Mouse (Mus musculus): Measurements from ENCODE around the gene Sorl1. TPM values are rescaled to one million over a fixed set of nuclear protein-coding genes. Genes with fewer than 3 reads are reported as not detected.

Gene Sorl1
- polyA plus RNA-seq, 1 experiment: under 0.01 TPM

GRCm38 (mm10) chr9:41915571-41915970 is 208.5 kb downstream of the Sorl1 start:
- H3ac ChIP-seq (ENCODE audit: control insufficient read depth, insufficient read length): no peak overlapping the region
- H3K4me2 ChIP-seq (ENCODE audit: low read depth): no peak overlapping the region
- no peaks in the 10 kb centered on the region for H3K27me3 ChIP-seq (ENCODE audit: control insufficient read depth, insufficient read depth, insufficient read length)
- no peaks in the 10 kb centered on the region for H3K36me3 ChIP-seq (ENCODE audit: control insufficient read depth, insufficient read depth)
- H3K4me3 ChIP-seq: no peak overlapping the region
- TF ChIP-seq REST (IDR thresholded peaks at IDR 0.05; ENCODE audit: insufficient read depth, insufficient read length): no peak
- no peak for TF ChIP-seq MAX (IDR thresholded peaks at IDR 0.05; ENCODE audit: low read depth)
- no peak for TF ChIP-seq MYOD1 (IDR thresholded peaks at IDR 0.05; ENCODE audit: control insufficient read depth in 1 of 3, insufficient read length in 2 of 3, low read depth in 2 of 3)
- no peak for TF ChIP-seq SRF (IDR thresholded peaks at IDR 0.05; ENCODE audit: control insufficient read depth, insufficient read length, low read depth)
- TF ChIP-seq E2F4 (IDR thresholded peaks at IDR 0.05; ENCODE audit: insufficient read depth): no peak
- TF ChIP-seq CEBPB (IDR thresholded peaks at IDR 0.05; ENCODE audit: insufficient read depth, poor library complexity, severe bottlenecking): no peak
- no peak for TF ChIP-seq MYOG (IDR thresholded peaks at IDR 0.05; ENCODE audit: control insufficient read depth in 1 of 3, insufficient read depth in 1 of 3, insufficient read length in 2 of 3, low read depth in 2 of 3)
- no peak for TF ChIP-seq USF1 (IDR thresholded peaks at IDR 0.05; ENCODE audit: low read depth)
- TF ChIP-seq TCF12 (IDR thresholded peaks at IDR 0.05; ENCODE audit: insufficient read depth, poor library complexity, severe bottlenecking): no peak
- TF ChIP-seq TCF3 (IDR thresholded peaks at IDR 0.05; ENCODE audit: insufficient read length, low read depth): no peak
- TF ChIP-seq POLR2A (IDR thresholded peaks at IDR 0.05; ENCODE audit: insufficient read length, low read depth): no peak
- no peak for TF ChIP-seq POLR2AphosphoS2 (IDR thresholded peaks at IDR 0.05; ENCODE audit: insufficient read length, low read depth)
- no peaks in the 10 kb centered on the region for H3K79me2 ChIP-seq (ENCODE audit: control insufficient read depth, insufficient read depth)

Other genes with a start within 250 kb of the Sorl1 start
- 18.6 TPM for gene Sc5d, start 140.0 kb upstream of the Sorl1 start, polyA plus RNA-seq (2012; fragmentation: generic; extraction: Trizol)

All from myocyte (in vitro differentiated cells).